Mouse (Mus musculus) neural tube, embryonic 14.5 days (tissue): ENCODE measurements around the gene Nectin2. TPM values are rescaled to one million over a fixed set of nuclear protein-coding genes. Genes with fewer than 3 reads are reported as not detected.

Experiments used
- ATAC-seq: fragments of 200-750 bp; cut with Nextera tagmentation; 2 replicates; pipeline ENCODE4 v1.8.0; 2017; ENCODE audit warnings: low read depth, mild to moderate bottlenecking, moderate TSS enrichment, moderate library complexity
- H3K27ac ChIP-seq: fragments of 300-500 bp; sonication (generic); 2 replicates; pipeline ENCODE4 v1.5.1; 2014; ENCODE audit warnings: low read depth, mild to moderate bottlenecking, control low read depth, low read length, moderate library complexity, mixed read lengths
- H3K27me3 ChIP-seq: fragments of 300-500 bp; sonication (generic); 2 replicates; pipeline ENCODE4 v1.6.1; 2014; ENCODE audit warnings: low read length; ENCODE audit not compliant: control insufficient read depth, insufficient read depth
- H3K36me3 ChIP-seq: fragments of 300-500 bp; sonication (generic); 2 replicates; pipeline ENCODE4 v1.6.1; 2014; ENCODE audit warnings: low read length, mixed read lengths; ENCODE audit not compliant: control insufficient read depth, insufficient read depth
- H3K4me1 ChIP-seq: fragments of 300-500 bp; sonication (generic); 2 replicates; pipeline ENCODE4 v1.6.1; 2014; ENCODE audit warnings: low read length; ENCODE audit not compliant: control insufficient read depth, insufficient read depth
- H3K4me2 ChIP-seq: fragments of 300-500 bp; sonication (generic); 2 replicates; pipeline ENCODE4 v1.6.1; 2014; ENCODE audit warnings: mild to moderate bottlenecking, low read depth, low read length, control low read depth
- H3K4me3 ChIP-seq: fragments of 300-500 bp; sonication (generic); 2 replicates; pipeline ENCODE4 v1.5.1; 2014; ENCODE audit warnings: low read depth, low read length, control low read depth, mixed read lengths
- H3K9ac ChIP-seq: fragments of 300-500 bp; sonication (generic); replicated peaks from 2 replicates; pipeline ENCODE4 v1.6.1; 2014; ENCODE audit warnings: low read depth, mild to moderate bottlenecking, control low read depth, low read length, mixed read lengths
- H3K9me3 ChIP-seq: fragments of 300-500 bp; sonication (generic); 2 replicates; pipeline ENCODE4 v1.6.1; 2016; ENCODE audit warnings: low read length; ENCODE audit not compliant: control insufficient read depth
- WGBS: fragments of 180-500 bp; shearing (Covaris S2); extraction: QIAGEN DNeasy Blood & Tissue Kit; methylation state at CpG from one replicate; pipeline ENCODE4 v1.1.7; 2014; 5-methylcytosine and 5-hydroxymethylcytosine counted together
- polyA plus RNA-seq: library from polyadenylated mRNA; unstranded; fragments of >200 nt; fragmentation: Nextera tagmentation; extraction: Ambion mirVana; gene quantifications from 2 replicates; pipeline ENCODE4 v1.2.1, GENCODE M21; 2014

Gene Nectin2
- polyA plus RNA-seq, 1 experiment from 2014 or later = 44.7 TPM

- H3K9me3 ChIP-seq = no peaks in the 10 kb centered on the region
- ATAC-seq = peak; percentile 84
- H3K4me3 ChIP-seq = peak overlapping the region; percentile 29
- peak overlapping the region; percentile 18 for H3K9ac ChIP-seq
- H3K36me3 ChIP-seq = no peaks in the 10 kb centered on the region
- peak overlapping the region; percentile 65 for H3K4me2 ChIP-seq
- peaks cover 5% of the 10 kb centered on the region for H3K4me1 ChIP-seq
- no peak overlapping the region for H3K27ac ChIP-seq
- H3K27me3 ChIP-seq = peaks cover 13% of the 10 kb centered on the region
- WGBS = under 1% methylated on average over 28 of the region's 28 CpGs
Observed at GRCm38 (mm10) chr7:19770375-19770754, 20.1 kb upstream of the Nectin2 start.

- Histone ChIP-seq H3K27me3 (peaks cover 13% of the 10 kb centered on the region), H3K4me3 (peak overlapping the region; percentile 29), H3K9me3 (no peaks in the 10 kb centered on the region), H3K4me2 (peak overlapping the region; percentile 65), H3K9ac (peak overlapping the region; percentile 18), H3K4me1 (peaks cover 5% of the 10 kb centered on the region), H3K36me3 (no peaks in the 10 kb centered on the region), H3K27ac (no peak overlapping the region)
- peak; percentile 16; the same call in 1 of the 2 replicates for ATAC-seq
- 12% methylated on average over 16 of the region's 16 CpGs for WGBS
Observed at GRCm38 (mm10) chr7:19769434-19770374, 19.4 kb upstream of the Nectin2 start.

DNA sequence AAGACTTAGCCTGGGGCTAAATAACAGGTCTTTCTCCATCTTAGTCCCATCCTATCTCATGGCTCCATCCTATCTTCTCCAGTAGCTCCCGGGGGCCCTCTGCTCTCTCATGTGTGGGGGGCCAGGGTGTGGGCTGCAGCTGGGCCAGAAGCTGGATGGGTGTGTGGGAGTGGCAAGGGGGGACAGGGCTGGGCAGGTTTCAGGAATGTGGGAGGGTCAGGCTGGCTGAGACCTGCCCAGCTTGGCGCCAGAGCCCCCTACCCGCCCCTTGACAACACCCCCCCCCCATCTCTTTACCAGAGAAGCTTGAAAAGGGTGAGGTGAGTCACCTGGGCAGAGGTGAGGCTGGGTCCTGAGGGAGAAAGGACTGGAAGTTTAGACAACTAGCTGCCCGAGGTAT, 18.7 kb upstream of the Nectin2 start:
- WGBS = 34% methylated on average over 4 of the region's 4 CpGs
- H3K9ac ChIP-seq = no peak overlapping the region
- H3K4me3 ChIP-seq = no peak overlapping the region
- no peak for ATAC-seq
- H3K9me3 ChIP-seq = no peaks in the 10 kb centered on the region
- H3K36me3 ChIP-seq = no peaks in the 10 kb centered on the region
- H3K4me2 ChIP-seq = no peak overlapping the region
- H3K27me3 ChIP-seq = peaks cover 13% of the 10 kb centered on the region
- no peak overlapping the region for H3K27ac ChIP-seq
- peaks cover 5% of the 10 kb centered on the region for H3K4me1 ChIP-seq

GRCm38 (mm10) chr7:19768251-19768650, 18.0 kb upstream of the Nectin2 start:
- no peak overlapping the region for H3K4me2 ChIP-seq
- ATAC-seq = no peak
- 72% methylated on average over 14 of the region's 14 CpGs for WGBS
- H3K9ac ChIP-seq = no peak overlapping the region
- peaks cover 13% of the 10 kb centered on the region for H3K27me3 ChIP-seq
- peaks cover 5% of the 10 kb centered on the region for H3K4me1 ChIP-seq
- H3K27ac ChIP-seq = no peak overlapping the region
- H3K9me3 ChIP-seq = no peaks in the 10 kb centered on the region
- H3K36me3 ChIP-seq = no peaks in the 10 kb centered on the region
- no peak overlapping the region for H3K4me3 ChIP-seq

GRCm38 (mm10) chr7:19764581-19764980, 14.3 kb upstream of the Nectin2 start:
- H3K36me3 ChIP-seq = no peaks in the 10 kb centered on the region
- no peak overlapping the region for H3K27ac ChIP-seq
- H3K4me3 ChIP-seq = no peak overlapping the region
- H3K9ac ChIP-seq = no peak overlapping the region
- H3K4me2 ChIP-seq = no peak overlapping the region
- no peak for ATAC-seq
- H3K27me3 ChIP-seq = peaks cover 5% of the 10 kb centered on the region; the same call in 1 of the 2 replicates
- H3K4me1 ChIP-seq = no peaks in the 10 kb centered on the region
- WGBS = 91% methylated on average over 9 of the region's 9 CpGs
- H3K9me3 ChIP-seq = no peaks in the 10 kb centered on the region

- peaks cover under 1% of the 10 kb centered on the region; the same call in 1 of the 2 replicates for H3K27me3 ChIP-seq
- H3K27ac ChIP-seq = no peak overlapping the region
- 81% methylated on average over 13 of the region's 13 CpGs for WGBS
- H3K9ac ChIP-seq = no peak overlapping the region
- no peaks in the 10 kb centered on the region for H3K4me1 ChIP-seq
- no peaks in the 10 kb centered on the region for H3K36me3 ChIP-seq
- no peak overlapping the region for H3K4me2 ChIP-seq
- no peak overlapping the region for H3K4me3 ChIP-seq
- no peaks in the 10 kb centered on the region for H3K9me3 ChIP-seq
- no peak for ATAC-seq
Observed at GRCm38 (mm10) chr7:19763829-19764477, 13.7 kb upstream of the Nectin2 start.

- H3K4me3 ChIP-seq = no peak overlapping the region
- no peaks in the 10 kb centered on the region for H3K4me1 ChIP-seq
- H3K9me3 ChIP-seq = no peaks in the 10 kb centered on the region
- H3K27me3 ChIP-seq = no peaks in the 10 kb centered on the region
- H3K36me3 ChIP-seq = no peaks in the 10 kb centered on the region
- WGBS = 94% methylated on average over 11 of the region's 11 CpGs
- no peak overlapping the region for H3K27ac ChIP-seq
- H3K4me2 ChIP-seq = no peak overlapping the region
- ATAC-seq = no peak
- no peak overlapping the region for H3K9ac ChIP-seq
Observed at GRCm38 (mm10) chr7:19762283-19762682, 12.0 kb upstream of the Nectin2 start.

- Histone ChIP-seq H3K4me3 (no peak overlapping the region), H3K4me2 (no peak overlapping the region), H3K9ac (no peak overlapping the region), H3K27me3 (no peaks in the 10 kb centered on the region), H3K9me3 (no peaks in the 10 kb centered on the region), H3K36me3 (no peaks in the 10 kb centered on the region), H3K4me1 (no peaks in the 10 kb centered on the region), H3K27ac (no peak overlapping the region)
- no peak for ATAC-seq
- 91% methylated on average over 13 of the region's 13 CpGs for WGBS
Observed at GRCm38 (mm10) chr7:19760021-19760420, 9.7 kb upstream of the Nectin2 start.

DNA sequence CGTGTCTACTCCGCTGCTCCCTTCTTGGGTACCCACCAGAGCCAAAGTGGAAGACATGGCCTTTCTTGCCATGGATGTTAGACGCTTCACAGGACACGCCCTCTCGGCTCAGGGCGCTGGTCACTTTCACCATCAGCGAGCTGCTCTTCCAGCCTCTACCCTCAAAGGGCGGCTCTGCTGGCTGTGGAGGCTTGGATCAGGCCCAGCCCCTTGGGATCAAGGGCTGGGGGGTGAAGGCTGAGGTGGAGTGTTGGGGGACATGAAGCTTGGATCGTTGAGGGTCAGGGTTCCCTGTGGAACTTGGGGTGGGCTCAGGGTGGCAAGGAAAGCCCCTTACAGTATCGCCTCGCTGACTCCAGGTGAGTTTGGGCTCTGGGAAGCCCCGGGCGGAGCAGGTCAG, 8.3 kb upstream of the Nectin2 start:
- no peaks in the 10 kb centered on the region for H3K36me3 ChIP-seq
- no peak overlapping the region for H3K4me3 ChIP-seq
- no peak overlapping the region for H3K27ac ChIP-seq
- 90% methylated on average over 13 of the region's 13 CpGs for WGBS
- ATAC-seq = no peak
- H3K4me1 ChIP-seq = no peaks in the 10 kb centered on the region
- no peak overlapping the region for H3K4me2 ChIP-seq
- H3K9ac ChIP-seq = no peak overlapping the region
- H3K9me3 ChIP-seq = no peaks in the 10 kb centered on the region
- H3K27me3 ChIP-seq = no peaks in the 10 kb centered on the region
